Mouse (Mus musculus) stomach, postnatal 0 days (tissue): ENCODE measurements around the gene Lpin2. TPM values are rescaled to one million over a fixed set of nuclear protein-coding genes. Genes with fewer than 3 reads are reported as not detected.

Source experiments
- ATAC-seq: fragments of 200-750 bp; cut with Nextera tagmentation; 2 replicates; pipeline ENCODE4 v1.8.0; 2017; ENCODE audit not compliant: low FRiP score, low TSS enrichment
- DNase-seq: peaks from one replicate; pipeline ENCODE4 v3.0.0-alpha.2; 2016; ENCODE audit warnings: low spot score
- H3K27ac ChIP-seq: fragments of 300-500 bp; sonication (generic); replicated peaks from 2 replicates; pipeline ENCODE4 v1.5.1; 2014; ENCODE audit warnings: mild to moderate bottlenecking, control low read depth
- H3K27me3 ChIP-seq: fragments of 300-500 bp; sonication (generic); 2 replicates; pipeline ENCODE4 v1.6.1; 2014; ENCODE audit warnings: low read length; ENCODE audit not compliant: control insufficient read depth, insufficient read depth
- H3K36me3 ChIP-seq: fragments of 300-500 bp; sonication (generic); 2 replicates; pipeline ENCODE4 v1.6.1; 2014; ENCODE audit warnings: low read length, mixed read lengths; ENCODE audit not compliant: control insufficient read depth, insufficient read depth
- H3K4me1 ChIP-seq: fragments of 300-500 bp; sonication (generic); replicated peaks from 2 replicates; pipeline ENCODE4 v1.6.1; 2014; ENCODE audit warnings: antibody characterized with exemption; ENCODE audit not compliant: control insufficient read depth, insufficient read depth
- H3K4me2 ChIP-seq: fragments of 300-500 bp; sonication (generic); replicated peaks from 2 replicates; pipeline ENCODE4 v1.6.1; 2014; ENCODE audit warnings: low read depth, mild to moderate bottlenecking, control low read depth, moderate library complexity
- H3K4me3 ChIP-seq: fragments of 300-500 bp; sonication (generic); 2 replicates; pipeline ENCODE4 v1.5.1; 2014; ENCODE audit warnings: low read depth, low read length, control low read depth
- H3K9ac ChIP-seq: fragments of 300-500 bp; sonication (generic); 2 replicates; pipeline ENCODE4 v1.6.1; 2014; ENCODE audit warnings: mild to moderate bottlenecking, low read length, control low read depth, mixed read lengths
- H3K9me3 ChIP-seq: fragments of 300-500 bp; sonication (generic); 2 replicates; pipeline ENCODE4 v1.6.1; 2016; ENCODE audit warnings: low read length; ENCODE audit not compliant: control insufficient read depth
- CTCF ChIP-seq: IDR thresholded peaks from 2 replicates; pipeline ENCODE4 v1.5.1; 2016; ENCODE audit warnings: antibody characterized with exemption, low read depth, mild to moderate bottlenecking, moderate library complexity
- EP300 ChIP-seq: optimal IDR thresholded peaks from 2 replicates; pipeline ENCODE3; 2016; ENCODE audit warnings: antibody characterized with exemption
- WGBS: fragments of 180-500 bp; shearing (Covaris S2); extraction: QIAGEN DNeasy Blood & Tissue Kit; methylation state at CpG from one replicate; pipeline ENCODE4 v1.1.7; 2014; 5-methylcytosine and 5-hydroxymethylcytosine counted together
- polyA plus RNA-seq: library from polyadenylated mRNA; unstranded; fragments of >200 nt; fragmentation: Nextera tagmentation; extraction: Ambion mirVana; gene quantifications from 2 replicates; pipeline ENCODE4 v1.2.1, GENCODE M21; 2015

Gene Lpin2
- polyA plus RNA-seq, 1 experiment from 2014 or later, result 22.6 TPM

DNA sequence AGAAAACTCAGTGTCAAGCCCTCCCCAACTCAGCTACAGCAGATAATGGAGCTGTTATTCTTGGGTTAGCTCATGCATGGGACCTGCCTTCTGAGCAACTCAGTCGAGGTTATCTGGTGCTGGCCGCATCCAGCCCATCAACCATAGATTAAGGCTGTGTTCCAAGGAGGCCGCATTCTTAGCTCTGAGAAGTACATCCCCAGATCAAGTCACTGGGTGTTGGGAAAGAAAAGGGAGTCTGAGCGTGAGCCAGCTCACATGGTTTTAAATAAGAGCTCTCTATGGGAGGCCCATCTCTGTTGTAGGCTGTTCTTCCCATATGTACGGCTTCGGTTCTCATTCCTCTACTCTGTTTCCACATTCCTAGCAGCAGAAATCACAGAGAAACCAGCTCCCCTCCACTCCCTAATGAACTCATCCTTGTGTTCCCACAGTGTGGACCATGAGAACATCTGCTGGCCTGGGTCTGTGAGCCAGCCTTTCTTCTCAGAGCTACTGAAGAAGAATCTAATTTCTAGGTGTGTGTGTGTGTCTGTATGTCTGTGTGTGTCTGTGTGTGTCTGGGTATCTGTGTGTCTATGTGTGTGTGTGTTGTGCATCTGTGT lies 107.3 kb downstream of the Lpin2 start:
- DNase-seq, result no peak

DNA sequence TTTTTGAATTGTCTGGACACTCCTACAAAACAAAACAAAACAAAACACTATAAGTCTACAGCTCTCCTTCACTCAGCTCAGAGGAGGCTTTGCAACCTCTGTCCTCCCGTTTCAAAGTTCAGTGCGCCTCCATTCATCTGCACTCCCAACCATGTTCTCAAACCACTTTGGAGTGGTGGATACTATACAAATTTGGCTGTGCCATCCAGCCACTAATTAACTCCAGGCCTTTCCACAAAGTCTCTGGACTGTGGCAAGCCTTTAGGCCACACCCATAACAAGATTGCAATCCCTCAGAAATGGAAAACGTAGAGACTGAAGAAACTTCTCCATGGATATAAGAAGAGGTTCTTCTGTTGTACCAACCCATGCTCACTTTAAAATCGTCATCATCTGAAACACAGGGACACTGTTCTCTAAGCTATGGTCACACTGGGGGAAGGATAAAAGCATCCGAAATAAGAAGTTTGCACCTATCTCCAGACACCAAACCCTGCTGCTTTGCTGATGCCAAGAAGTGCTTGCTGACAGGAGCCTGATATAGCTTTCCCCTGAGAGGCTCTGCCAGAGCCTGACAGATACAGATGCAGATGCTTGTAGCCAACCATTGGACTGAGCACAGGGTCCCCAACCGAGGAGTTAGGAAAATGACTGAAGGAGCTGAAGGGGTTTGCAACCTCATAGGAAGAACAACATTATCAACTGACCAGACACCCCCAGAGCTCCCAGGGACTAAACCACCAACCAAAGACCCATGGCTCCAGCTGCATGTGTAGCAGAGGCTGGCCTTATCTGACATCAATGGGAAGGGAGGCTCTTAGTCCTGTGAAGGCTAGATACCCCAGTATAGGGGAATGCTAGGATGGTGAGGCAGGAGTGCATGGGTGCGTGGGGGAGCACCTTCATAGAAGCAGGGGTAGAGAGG lies 108.4 kb downstream of the Lpin2 start:
- no peak overlapping the region for H3K9ac ChIP-seq
- no peaks in the 10 kb centered on the region for H3K27me3 ChIP-seq
- no peak overlapping the region for H3K27ac ChIP-seq
- ATAC-seq, result no peak
- H3K4me2 ChIP-seq, result no peak overlapping the region
- H3K36me3 ChIP-seq, result no peaks in the 10 kb centered on the region
- H3K9me3 ChIP-seq, result no peaks in the 10 kb centered on the region
- TF ChIP-seq EP300 (no peak), CTCF (no peak)
- DNase-seq, result no peak
- no peak overlapping the region for H3K4me3 ChIP-seq
- H3K4me1 ChIP-seq, result no peaks in the 10 kb centered on the region
- 76% methylated on average over 7 of the region's 7 CpGs for WGBS

More for the DNA sequence above, 107.3 kb downstream of the Lpin2 start:
- Histone ChIP-seq H3K9ac (no peak overlapping the region), H3K4me2 (no peak overlapping the region), H3K4me1 (no peaks in the 10 kb centered on the region), H3K27ac (0 out of 2 replicates have a peak overlapping the region, but pooled peaks have one; percentile 8), H3K9me3 (no peaks in the 10 kb centered on the region), H3K4me3 (no peak overlapping the region), H3K27me3 (no peaks in the 10 kb centered on the region), H3K36me3 (no peaks in the 10 kb centered on the region)
- WGBS, result 65% methylated on average over 6 of the region's 6 CpGs
- TF ChIP-seq EP300, result no peak
- no peak for TF ChIP-seq CTCF
- ATAC-seq, result peak; percentile 48; the same call in 1 of the 2 replicates

DNA sequence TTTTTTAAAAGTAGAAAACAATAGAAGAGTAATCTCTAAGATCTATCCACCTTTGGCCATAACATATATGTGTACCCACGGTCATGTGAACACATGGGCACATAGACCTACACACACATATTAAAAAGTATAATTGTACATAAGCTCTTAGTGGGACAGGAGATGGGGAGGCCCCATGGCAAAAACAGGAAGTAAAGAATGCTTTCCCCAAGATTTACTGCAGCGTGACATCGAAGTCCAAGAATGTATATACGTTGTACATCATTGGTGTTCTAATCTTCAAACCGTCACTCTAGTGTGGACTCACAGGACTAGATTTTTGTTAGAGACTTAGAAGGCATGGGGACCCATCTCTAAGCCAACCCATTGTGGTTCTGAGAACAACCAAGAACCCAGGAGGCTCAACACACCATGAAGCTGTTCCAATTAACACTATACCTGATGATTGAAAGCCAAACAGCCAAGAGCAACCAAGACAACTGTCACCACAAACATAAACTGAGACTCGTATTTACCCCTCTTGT lies 109.6 kb downstream of the Lpin2 start:
- Histone ChIP-seq H3K9ac (no peak overlapping the region), H3K4me3 (no peak overlapping the region), H3K27ac (no peak overlapping the region), H3K27me3 (no peaks in the 10 kb centered on the region), H3K4me1 (no peaks in the 10 kb centered on the region), H3K9me3 (no peaks in the 10 kb centered on the region), H3K4me2 (no peak overlapping the region), H3K36me3 (no peaks in the 10 kb centered on the region)
- TF ChIP-seq EP300, result no peak
- no peak for TF ChIP-seq CTCF
- DNase-seq (no peak), ATAC-seq (no peak)
- 85% methylated on average over 6 of the region's 6 CpGs for WGBS

- H3K27me3 ChIP-seq, result no peaks in the 10 kb centered on the region
- WGBS, result 39% methylated on average over 4 of the region's 4 CpGs
- DNase-seq (no peak), ATAC-seq (no peak)
- TF ChIP-seq CTCF, result no peak
- no peak for TF ChIP-seq EP300
- no peak overlapping the region for H3K4me3 ChIP-seq
- no peak overlapping the region for H3K4me2 ChIP-seq
- H3K4me1 ChIP-seq, result no peaks in the 10 kb centered on the region
- H3K36me3 ChIP-seq, result no peaks in the 10 kb centered on the region
- H3K9me3 ChIP-seq, result no peaks in the 10 kb centered on the region
- no peak overlapping the region for H3K27ac ChIP-seq
- H3K9ac ChIP-seq, result no peak overlapping the region
These were observed 110.5 kb downstream of the Lpin2 start for GRCm38 (mm10) chr17:71292897-71293296.

DNA sequence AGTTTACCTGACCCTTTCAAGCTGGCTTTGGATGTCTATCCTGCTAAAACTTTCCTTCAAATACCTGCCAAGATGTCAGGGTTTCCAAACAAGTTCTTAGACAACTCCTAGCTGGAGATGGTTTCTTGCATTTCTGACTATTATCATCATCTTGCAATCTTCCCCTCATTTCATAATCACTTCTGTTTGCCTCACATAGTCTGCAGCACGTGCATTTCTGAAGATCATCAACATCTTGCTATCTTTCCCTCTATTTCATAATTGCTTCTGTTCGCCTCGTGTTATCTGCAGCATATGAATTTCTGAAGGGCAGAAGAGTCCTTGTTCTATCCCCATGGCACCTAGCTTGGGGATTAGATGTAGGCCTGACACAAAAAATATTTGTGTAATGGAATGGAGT lies 112.2 kb downstream of the Lpin2 start:
- Histone ChIP-seq H3K4me2 (no peak overlapping the region), H3K9me3 (no peaks in the 10 kb centered on the region), H3K4me1 (no peaks in the 10 kb centered on the region), H3K27me3 (no peaks in the 10 kb centered on the region), H3K27ac (no peak overlapping the region), H3K4me3 (no peak overlapping the region), H3K9ac (no peak overlapping the region), H3K36me3 (no peaks in the 10 kb centered on the region)
- no peak for DNase-seq
- WGBS, result 73% methylated on average over 3 of the region's 3 CpGs
- TF ChIP-seq EP300 (no peak), CTCF (no peak)
- ATAC-seq, result no peak

Other genes starting within 250 kb of the Lpin2 start
- gene Myom1, start 179.9 kb upstream of the Lpin2 start, polyA plus RNA-seq, result 9.6 and 9.8 TPM in 2 replicates
- 497 and 534 TPM in 2 replicates for gene Myl12a, start 179.7 kb upstream of the Lpin2 start, polyA plus RNA-seq
- 1.4 TPM in 2 replicates for gene Emilin2, start 129.4 kb downstream of the Lpin2 start, polyA plus RNA-seq